Mouse (Mus musculus) R1 (cell line): ENCODE measurements around the gene Wwc2.

ENCODE experiments used
- DNase-seq: peaks from one replicate; pipeline ENCODE4 v3.0.0-alpha.2; 2018; ENCODE audit warnings: low read depth, low spot score

The Wwc2 gene

GRCm38 (mm10) chr8:47939933-47940870 is 50.5 kb downstream of the Wwc2 start:
- no peak for DNase-seq

DNA sequence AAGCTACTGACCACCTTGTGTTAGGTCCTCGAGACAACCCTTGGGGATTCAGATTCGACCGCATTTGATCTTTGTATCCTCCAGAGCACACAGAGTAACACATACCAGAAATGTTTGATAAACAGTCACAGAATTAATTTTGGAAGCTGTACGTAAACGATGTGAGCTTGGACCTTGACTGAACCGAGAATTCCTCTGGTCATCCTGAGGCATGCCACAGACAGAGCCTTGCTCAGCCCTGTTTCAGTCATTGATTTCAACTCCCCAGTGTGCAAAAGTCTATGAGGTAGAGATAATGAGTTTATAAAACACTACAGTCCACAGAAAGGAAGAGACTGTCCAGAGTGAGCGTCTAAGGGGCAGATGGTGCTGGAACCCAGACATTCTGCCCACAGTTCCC is 51.5 kb downstream of the Wwc2 start:
- no peak for DNase-seq

GRCm38 (mm10) chr8:47936386-47936785 is 54.3 kb downstream of the Wwc2 start:
- DNase-seq, result no peak

GRCm38 (mm10) chr8:47935461-47935860 is 55.3 kb downstream of the Wwc2 start:
- DNase-seq, result no peak

DNA sequence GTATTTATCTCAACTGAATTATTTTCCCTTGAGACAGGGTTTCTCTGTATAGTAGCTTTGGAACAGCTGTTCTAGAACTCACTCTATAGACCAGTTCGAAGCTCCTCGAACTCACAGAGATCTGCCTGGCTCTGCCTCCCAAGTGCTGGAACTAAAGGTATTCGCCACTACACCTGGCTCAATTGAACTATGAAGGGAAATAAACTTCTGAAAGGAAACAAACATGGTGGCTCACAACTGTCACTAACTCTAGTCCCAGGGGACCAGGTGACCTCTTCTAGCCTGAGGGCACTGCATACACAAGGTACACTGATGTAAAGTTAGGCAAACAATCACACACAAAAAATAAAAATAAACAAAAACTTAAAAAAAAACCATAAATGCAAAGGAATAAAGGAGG is 57.6 kb downstream of the Wwc2 start:
- no peak for DNase-seq

- DNase-seq, result peak; percentile 76
These were observed 58.5 kb downstream of the Wwc2 start for GRCm38 (mm10) chr8:47932028-47932790.

- no peak for DNase-seq
These were observed 59.4 kb downstream of the Wwc2 start for GRCm38 (mm10) chr8:47931371-47931770.

- DNase-seq, result no peak
These were observed 61.1 kb downstream of the Wwc2 start for GRCm38 (mm10) chr8:47929615-47930014.

GRCm38 (mm10) chr8:47928604-47929185 is 62.0 kb downstream of the Wwc2 start:
- no peak for DNase-seq

GRCm38 (mm10) chr8:47924921-47925320 is 65.8 kb downstream of the Wwc2 start:
- no peak for DNase-seq

DNA sequence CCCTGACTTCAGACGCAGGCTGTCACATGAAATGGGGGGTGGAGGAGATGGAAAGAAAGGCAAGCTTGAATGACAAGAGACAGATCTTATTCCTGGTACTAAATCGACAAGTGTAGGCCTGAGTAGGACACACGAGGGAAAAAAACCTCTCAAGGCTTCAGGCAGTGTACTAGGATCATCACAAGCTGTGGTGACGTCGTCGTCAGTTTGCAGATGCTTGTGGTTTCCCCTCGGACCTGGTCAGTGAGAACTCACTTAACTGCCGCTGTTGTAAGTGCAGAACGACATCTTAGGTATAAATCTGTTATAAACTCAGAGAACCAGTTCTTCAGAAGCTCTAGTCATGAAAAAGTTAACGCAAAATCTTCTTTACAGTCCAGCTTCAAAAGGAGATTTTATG is 67.9 kb downstream of the Wwc2 start:
- no peak for DNase-seq

DNA sequence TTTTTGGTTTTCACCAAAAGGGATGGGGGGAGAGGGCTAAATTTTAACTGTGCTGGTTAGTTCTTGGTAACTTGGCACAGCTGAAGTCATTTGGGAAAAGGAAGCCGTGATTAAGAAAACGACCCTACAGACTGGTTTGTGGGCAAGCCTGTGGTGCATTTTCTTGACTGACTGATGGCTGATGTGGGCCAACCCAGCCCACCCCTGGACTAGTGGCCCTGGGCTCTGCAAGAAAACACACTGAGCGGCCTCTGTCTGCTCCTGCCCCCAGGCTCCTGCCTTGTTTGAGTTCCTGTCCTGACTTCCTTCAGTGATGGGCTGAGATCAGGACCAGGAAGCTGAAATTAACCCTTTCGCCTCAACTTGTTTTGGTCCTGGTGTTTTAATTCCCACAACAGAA is 68.7 kb downstream of the Wwc2 start:
- DNase-seq, result no peak

DNA sequence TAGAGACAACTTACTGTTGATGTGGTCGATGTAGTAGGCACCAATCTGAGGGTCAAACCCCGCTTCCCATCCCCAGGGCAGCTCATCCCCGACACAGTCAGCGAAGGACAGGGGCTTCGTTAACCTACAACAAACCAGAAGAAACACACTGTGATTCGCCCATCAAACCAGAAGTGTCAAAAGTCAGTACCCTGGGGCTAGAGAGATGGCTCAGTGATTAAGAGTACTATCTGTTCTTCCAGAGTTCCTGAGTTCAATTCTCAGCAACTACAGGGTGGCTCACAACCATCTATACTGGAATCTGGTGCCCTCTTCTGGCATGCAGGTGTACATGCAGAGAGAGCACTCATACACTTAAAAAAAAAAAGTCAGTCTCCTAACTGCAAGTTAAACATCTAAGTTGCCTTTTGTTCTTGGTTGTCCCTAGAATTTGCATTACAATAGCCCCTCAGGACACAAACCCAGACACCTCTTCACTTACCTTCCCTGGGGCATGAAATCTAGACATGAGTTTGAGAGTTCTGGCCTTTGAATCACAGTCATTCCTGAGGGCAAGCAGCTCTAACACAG is 70.1 kb downstream of the Wwc2 start:
- DNase-seq, result peak; percentile 95

- no peak for DNase-seq
These were observed 73.4 kb downstream of the Wwc2 start for GRCm38 (mm10) chr8:47917060-47918035.

GRCm38 (mm10) chr8:47915521-47915920 is 75.2 kb downstream of the Wwc2 start:
- DNase-seq, result peak; percentile 46

DNA sequence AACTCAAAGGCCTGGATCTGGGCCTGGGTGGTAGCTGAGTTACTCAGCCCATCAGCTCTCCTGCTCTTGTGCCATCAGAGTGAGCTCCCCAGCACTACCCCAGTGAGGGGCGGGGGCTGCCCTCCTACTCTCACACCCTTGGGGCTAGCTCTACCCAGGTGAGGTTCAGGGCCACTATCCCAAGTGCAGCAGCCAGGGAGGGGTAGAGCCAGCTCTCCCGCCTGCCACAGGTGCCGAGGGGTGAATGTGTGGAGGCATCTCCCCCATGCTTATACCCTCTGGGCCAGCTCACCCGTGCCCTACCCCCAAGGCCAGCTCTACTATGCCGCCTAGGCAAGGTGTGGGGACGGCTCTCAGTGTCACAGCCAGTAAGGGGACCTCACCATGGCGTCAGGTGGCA is 75.8 kb downstream of the Wwc2 start:
- DNase-seq, result no peak

GRCm38 (mm10) chr8:47914161-47914560 is 76.6 kb downstream of the Wwc2 start:
- DNase-seq, result no peak

DNA sequence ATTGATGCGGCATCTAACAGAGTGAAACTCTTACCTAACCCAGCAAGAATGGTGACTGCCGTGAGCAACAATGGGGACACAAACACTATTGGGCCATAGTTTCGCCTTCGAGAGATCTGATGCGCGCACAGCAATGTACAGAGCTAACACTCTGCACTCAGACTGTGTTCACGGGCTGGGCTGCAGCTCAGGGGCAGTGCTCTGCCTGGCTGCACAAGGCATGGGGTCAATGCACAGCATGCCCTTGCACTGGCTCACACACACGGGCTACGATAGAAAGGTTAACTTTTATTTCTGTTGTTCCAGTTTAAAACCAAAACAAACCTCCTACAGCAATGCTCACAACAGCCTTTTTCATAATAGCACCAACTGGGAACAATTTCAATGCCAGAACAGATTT is 77.1 kb downstream of the Wwc2 start:
- DNase-seq, result no peak

DNA sequence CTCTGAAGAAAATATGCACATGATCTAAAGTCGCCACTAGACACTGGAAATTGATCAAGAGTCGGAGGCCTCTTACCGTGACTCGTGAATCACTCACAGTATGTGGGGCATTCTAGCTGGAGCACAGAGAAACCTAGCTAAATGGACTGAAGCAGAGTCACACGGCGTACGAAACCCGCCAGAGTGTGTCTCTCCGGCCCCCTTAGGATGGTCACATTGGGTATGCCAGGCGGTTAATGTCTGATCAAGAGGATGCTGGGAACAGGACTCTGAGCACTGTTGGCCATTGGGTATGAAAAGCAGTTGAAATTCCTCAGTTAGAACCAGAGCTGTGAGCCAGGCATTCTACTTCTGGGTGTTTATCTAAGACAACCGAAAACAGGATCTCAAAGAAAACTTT is 81.0 kb downstream of the Wwc2 start:
- DNase-seq, result no peak

DNA sequence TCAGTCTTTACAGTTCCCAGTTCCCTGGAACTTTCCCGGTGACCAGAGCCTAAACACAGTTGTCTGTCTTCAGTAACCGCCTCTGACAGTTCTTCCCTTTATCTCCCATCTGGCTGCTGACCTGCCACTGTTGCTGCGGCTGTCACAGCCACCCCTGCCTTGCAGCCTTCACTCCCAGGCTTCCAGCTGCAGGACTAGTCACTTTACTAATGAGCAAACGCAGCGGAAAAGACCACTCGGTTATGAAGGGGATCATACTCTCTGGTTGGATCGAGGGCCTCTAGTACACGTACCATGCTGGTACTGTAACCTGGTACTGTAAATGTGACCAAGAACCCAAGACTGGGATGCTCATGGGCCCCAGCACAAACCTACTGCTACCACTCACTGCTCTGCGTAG is 83.7 kb downstream of the Wwc2 start:
- DNase-seq, result no peak

- no peak for DNase-seq
These were observed 84.6 kb downstream of the Wwc2 start for GRCm38 (mm10) chr8:47906142-47906541.
